Mouse (Mus musculus) ES-E14 (cell line): ENCODE data around the gene Kdm6a. TPM values are rescaled to one million over a fixed set of nuclear protein-coding genes. Genes with fewer than 3 reads are reported as not detected.

Experiments used
- DNase-seq: peaks from one replicate; pipeline ENCODE4 v3.0.0-alpha.2; 2013; ENCODE audit warnings: low read depth, low spot score
- H3K27ac ChIP-seq: 2 replicates; pipeline ENCODE4 v1.5.1; 2012; ENCODE audit warnings: low read depth, mild to moderate bottlenecking, low read length, moderate library complexity, mixed read lengths; ENCODE audit not compliant: poor library complexity, insufficient read depth, severe bottlenecking
- H3K36me3 ChIP-seq: 2 replicates; pipeline ENCODE4 v1.6.1; 2012; ENCODE audit warnings: mild to moderate bottlenecking, low read length, moderate library complexity, mixed read lengths; ENCODE audit not compliant: control insufficient read depth, poor library complexity, insufficient read depth, severe bottlenecking
- H3K4me1 ChIP-seq, 2 experiments: fragments of 150-350 bp in 1 of 2; sonication (generic) in 1 of 2; 2 replicates each; pipeline ENCODE4 v1.6.1; 2012; ENCODE audit warnings: low read length in 2 of 2, mild to moderate bottlenecking in 1 of 2, mixed read lengths in 1 of 2; ENCODE audit not compliant: control insufficient read depth in 2 of 2, insufficient read depth in 2 of 2, poor library complexity in 1 of 2
- H3K4me3 ChIP-seq, 2 experiments: fragments of 150-350 bp in 1 of 2; sonication (generic) in 1 of 2; 2 replicates each; pipeline ENCODE4 v1.5.1; 2012; ENCODE audit warnings: low read length in 2 of 2, low read depth in 1 of 2, mild to moderate bottlenecking in 1 of 2, mixed read lengths in 1 of 2; ENCODE audit not compliant: insufficient read depth in 1 of 2, poor library complexity in 1 of 2, severe bottlenecking in 1 of 2
- H3K9ac ChIP-seq: 2 replicates; pipeline ENCODE4 v1.6.1; 2012; ENCODE audit warnings: low read depth, mild to moderate bottlenecking, low read length, mixed read lengths; ENCODE audit not compliant: poor library complexity, insufficient read depth, severe bottlenecking
- H3K9me3 ChIP-seq: fragments of 150-350 bp; sonication (generic); 2 replicates; pipeline ENCODE4 v1.6.1; 2012; ENCODE audit warnings: low read depth, mild to moderate bottlenecking, low read length; ENCODE audit not compliant: control insufficient read depth, insufficient read depth
- CHD2 ChIP-seq: IDR thresholded peaks from 2 replicates; pipeline ENCODE4 v1.6.1; 2014; ENCODE audit warnings: mild to moderate bottlenecking, low read depth, low read length, inconsistent platforms
- HCFC1 ChIP-seq: IDR thresholded peaks from 2 replicates; pipeline ENCODE4 v1.6.1; 2012; ENCODE audit warnings: low read length, inconsistent platforms, borderline replicate concordance; ENCODE audit not compliant: insufficient read depth
- MAFK ChIP-seq: IDR thresholded peaks from 2 replicates; pipeline ENCODE4 v1.6.1; 2014; ENCODE audit warnings: mild to moderate bottlenecking, low read depth, low read length, inconsistent platforms; ENCODE audit not compliant: insufficient read depth
- ZC3H11A ChIP-seq: IDR thresholded peaks from 2 replicates; pipeline ENCODE4 v1.6.1; 2012; ENCODE audit warnings: low read depth, mild to moderate bottlenecking, inconsistent platforms, low read length, borderline replicate concordance
- ZNF384 ChIP-seq: IDR thresholded peaks from 2 replicates; pipeline ENCODE4 v1.6.1; 2012; ENCODE audit warnings: low read depth, low read length, inconsistent platforms
- in situ Hi-C, 2 experiments: fragments of 600-800 bp; cut with MboI; formaldehyde crosslinking; loops; one replicate each; pipeline ENCODE4 v1.15.1; 2025; ENCODE audit warnings: low sequenced_read_pairs in 2 of 2, inconsistent platforms in 1 of 2; ENCODE audit not compliant: unreplicated experiment in 2 of 2
- total RNA-seq: library from RNA; depleted of rRNA; stranded (reverse); fragments of 300-350 nt; gene quantifications from 2 replicates; pipeline ENCODE4 v1.2.3, GENCODE M21; 2012

Gene Kdm6a
- total RNA-seq, 1 experiment = 44.2 TPM

DNA sequence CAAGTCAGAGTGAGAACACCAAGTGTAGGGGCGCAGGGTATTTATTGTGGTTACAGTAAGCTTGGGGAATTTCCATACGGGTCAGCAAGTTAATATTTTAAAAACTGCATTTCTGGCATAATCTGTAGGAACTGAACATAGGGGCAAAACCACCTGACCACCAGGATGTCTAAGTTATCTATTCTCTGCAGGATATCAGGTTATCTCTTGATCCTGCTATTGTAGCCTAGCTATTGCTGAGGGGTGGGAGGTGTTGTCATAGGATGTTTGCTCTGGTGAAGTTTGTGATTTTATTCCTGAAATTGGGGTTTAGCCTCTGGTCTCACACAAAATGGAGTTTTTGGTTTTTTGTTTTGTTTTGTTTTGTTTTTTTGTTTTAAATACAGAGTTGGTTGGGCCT is 25.9 kb downstream of the Kdm6a start:
- in situ Hi-C loops = no loop called here
- H3K9me3 ChIP-seq = no peaks in the 10 kb centered on the region
- H3K36me3 ChIP-seq = no peaks in the 10 kb centered on the region
- no peak overlapping the region for H3K9ac ChIP-seq
- H3K27ac ChIP-seq = no peak overlapping the region
- H3K4me3 ChIP-seq = no peak overlapping the region
- peaks cover 0 to 3% of the 10 kb centered on the region in 2 experiments; a peak in 1 of 4 replicates for H3K4me1 ChIP-seq
- no peak for DNase-seq
- TF ChIP-seq MAFK (no peak), CHD2 (no peak)

DNA sequence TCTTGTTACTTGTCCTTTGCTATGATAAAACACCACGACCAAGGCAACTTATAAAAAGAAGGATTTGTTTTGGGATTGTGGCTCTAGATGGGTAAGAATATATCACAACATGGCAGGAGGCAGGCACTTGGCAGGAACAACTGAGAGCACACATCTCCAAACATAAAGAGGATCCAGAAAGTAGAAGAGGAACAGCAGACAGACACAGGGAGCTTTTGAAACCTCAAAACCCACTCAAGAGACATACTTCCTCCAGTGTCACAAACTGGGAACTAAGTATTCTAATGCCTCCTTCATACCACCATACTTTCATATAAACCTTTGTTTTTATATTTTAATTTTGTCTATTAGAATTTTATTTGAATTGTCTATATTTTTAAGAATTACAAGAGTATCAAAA is 77.2 kb downstream of the Kdm6a start:
- H3K9ac ChIP-seq = no peak overlapping the region
- no peak overlapping the region for H3K4me3 ChIP-seq
- no peaks in the 10 kb centered on the region for H3K4me1 ChIP-seq
- H3K27ac ChIP-seq = no peak overlapping the region
- H3K9me3 ChIP-seq = no peaks in the 10 kb centered on the region
- no peaks in the 10 kb centered on the region for H3K36me3 ChIP-seq
- TF ChIP-seq MAFK = no peak
- no peak for TF ChIP-seq ZNF384
- no peak for TF ChIP-seq CHD2
- no peak for TF ChIP-seq HCFC1
- TF ChIP-seq ZC3H11A = no peak
- in situ Hi-C loops = no loop called here
- no peak for DNase-seq

DNA sequence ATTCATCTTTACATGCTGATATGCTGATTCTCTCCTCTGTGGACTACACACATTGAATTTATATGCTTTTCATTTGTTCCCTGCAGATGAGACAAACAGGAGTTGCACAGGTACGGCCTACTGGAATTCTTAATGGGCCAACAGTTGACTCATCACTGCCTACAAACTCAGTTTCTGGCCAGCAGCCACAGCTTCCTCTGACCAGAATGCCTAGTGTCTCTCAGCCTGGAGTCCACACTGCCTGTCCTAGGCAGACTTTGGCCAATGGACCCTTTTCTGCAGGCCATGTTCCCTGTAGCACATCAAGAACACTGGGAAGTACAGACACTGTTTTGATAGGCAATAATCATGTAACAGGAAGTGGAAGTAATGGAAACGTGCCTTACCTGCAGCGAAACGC is 88.2 kb downstream of the Kdm6a start:
- no peak overlapping the region for H3K4me3 ChIP-seq
- in situ Hi-C loops = no loop called here
- peaks cover 9% of the 10 kb centered on the region for H3K36me3 ChIP-seq
- H3K27ac ChIP-seq = no peak overlapping the region
- no peaks in the 10 kb centered on the region for H3K4me1 ChIP-seq
- TF ChIP-seq ZC3H11A (no peak), HCFC1 (no peak), ZNF384 (no peak), MAFK (no peak), CHD2 (no peak)
- no peak overlapping the region for H3K9ac ChIP-seq
- DNase-seq = no peak
- no peaks in the 10 kb centered on the region for H3K9me3 ChIP-seq

DNA sequence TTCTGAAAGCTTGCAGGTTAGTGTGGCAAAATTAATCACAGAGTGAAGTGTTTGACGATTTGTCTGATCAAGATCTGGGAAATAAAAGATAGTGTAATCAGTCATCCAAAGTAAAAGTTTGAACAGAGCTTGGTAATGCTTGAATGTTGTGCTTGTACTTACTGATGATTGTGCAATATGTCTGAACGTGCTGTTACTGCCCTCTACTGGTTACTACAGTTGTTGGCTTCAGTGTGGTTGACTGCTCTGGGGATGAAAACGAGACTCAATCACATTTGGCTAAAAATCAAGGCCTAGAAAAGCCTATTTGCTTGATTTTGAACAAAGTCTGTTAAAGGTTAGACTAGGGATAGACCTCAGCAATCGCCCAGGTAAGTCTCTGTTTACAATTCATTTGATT is 92.4 kb downstream of the Kdm6a start:
- TF ChIP-seq ZC3H11A (peak; percentile 18; the same call in 1 of the 2 replicates), HCFC1 (no peak), ZNF384 (no peak), MAFK (peak; percentile 69; the same call in 1 of the 2 replicates)
- Histone ChIP-seq H3K9ac (no peak overlapping the region), H3K36me3 (peaks cover 11% of the 10 kb centered on the region), H3K27ac (no peak overlapping the region), H3K9me3 (no peaks in the 10 kb centered on the region), H3K4me1 (no peaks in the 10 kb centered on the region), H3K4me3 (no peak overlapping the region)
- in situ Hi-C loops = no loop called here
- peak; percentile 19 for DNase-seq

DNA sequence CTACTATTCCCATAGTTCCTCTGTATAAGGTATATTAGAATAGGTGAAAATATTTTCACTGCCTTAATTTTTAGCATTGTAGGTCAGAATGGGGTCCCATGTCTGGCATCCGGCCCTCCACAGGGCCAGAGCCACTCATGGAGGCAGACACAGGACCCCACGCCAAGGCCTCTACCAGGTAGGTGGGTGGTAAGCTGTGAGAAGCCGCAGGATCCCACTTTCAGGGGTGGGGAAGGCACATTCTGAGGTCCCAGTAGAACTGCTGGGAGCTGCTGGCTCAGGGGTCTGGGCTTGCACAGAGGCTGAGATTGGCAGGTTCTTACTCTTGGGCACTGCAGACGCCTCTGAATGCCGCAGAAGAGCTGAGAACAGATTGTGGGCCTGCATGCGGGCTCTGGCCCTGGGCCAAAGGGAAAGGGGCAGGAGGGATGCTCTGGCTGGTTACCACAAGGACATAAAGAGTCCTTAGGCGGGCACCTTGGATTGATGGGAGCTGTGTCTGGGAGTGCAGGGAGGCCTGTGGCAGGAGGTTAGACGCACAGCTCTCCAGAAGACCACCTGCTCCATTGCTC is 95.9 kb downstream of the Kdm6a start:
- Histone ChIP-seq H3K4me1 (no peaks in the 10 kb centered on the region), H3K9ac (no peak overlapping the region), H3K9me3 (no peaks in the 10 kb centered on the region), H3K4me3 (no peak overlapping the region), H3K36me3 (peaks cover 7% of the 10 kb centered on the region), H3K27ac (no peak overlapping the region)
- TF ChIP-seq ZNF384 (no peak), HCFC1 (no peak), CHD2 (no peak), MAFK (no peak), ZC3H11A (no peak)
- in situ Hi-C loops = no loop called here
- DNase-seq = no peak
